Mouse (Mus musculus) heart, adult 2 months (tissue): ENCODE measurements around the gene Eps8l2. TPM values are rescaled to one million over a fixed set of nuclear protein-coding genes. Genes with fewer than 3 reads are reported as not detected.

Experiments used
- DNase-seq, 2 experiments: peaks; one replicate each; pipeline ENCODE4 v3.0.0; 2021
- H3K27ac ChIP-seq: fragments of 200-600 bp; 2 replicates; pipeline ENCODE4 v1.8.1; 2022
- H3K27me3 ChIP-seq: fragments of 200-500 bp; 2 replicates; pipeline ENCODE4 v1.6.1; 2012; ENCODE audit warnings: mild to moderate bottlenecking, low read length, inconsistent platforms, mixed read lengths; ENCODE audit not compliant: control insufficient read depth, insufficient read depth
- H3K36me3 ChIP-seq: fragments of 200-500 bp; 2 replicates; pipeline ENCODE4 v1.6.1; 2012; ENCODE audit warnings: low read length, inconsistent platforms; ENCODE audit not compliant: control insufficient read depth, insufficient read depth
- H3K4me1 ChIP-seq: fragments of 200-500 bp; 2 replicates; pipeline ENCODE4 v1.6.1; 2011; ENCODE audit warnings: low read length; ENCODE audit not compliant: control insufficient read depth, insufficient read depth
- H3K4me3 ChIP-seq: fragments of 200-600 bp; 2 replicates; pipeline ENCODE4 v1.8.1; 2022
- H3K79me2 ChIP-seq: fragments of 200-500 bp; replicated peaks from 2 replicates; pipeline ENCODE4 v1.6.1; 2012; ENCODE audit warnings: mild to moderate bottlenecking, inconsistent platforms, low read length, moderate library complexity, mixed read lengths; ENCODE audit not compliant: control insufficient read depth, insufficient read depth
- H3K9ac ChIP-seq: fragments of 200-500 bp; 2 replicates; pipeline ENCODE4 v1.6.1; 2012; ENCODE audit warnings: low read depth, mild to moderate bottlenecking, control low read depth, inconsistent platforms, low read length, mixed read lengths
- CTCF ChIP-seq: fragments of 200-600 bp; IDR thresholded peaks from 2 replicates; pipeline ENCODE4 v1.8.1; 2022; ENCODE audit warnings: antibody characterized with exemption, mild to moderate bottlenecking, moderate library complexity
- EP300 ChIP-seq: fragments of 200-500 bp; IDR thresholded peaks from 2 replicates; pipeline ENCODE4 v1.6.1; 2011; ENCODE audit warnings: low read depth, low read length, control low read depth; ENCODE audit not compliant: insufficient read depth
- POLR2A ChIP-seq: fragments of 200-500 bp; IDR thresholded peaks from 2 replicates; pipeline ENCODE4 v1.6.1; 2011; ENCODE audit warnings: mild to moderate bottlenecking, low read depth, low read length, control low read depth; ENCODE audit not compliant: insufficient read depth
- WGBS: fragments of 180-500 bp; shearing (Covaris S2); methylation state at CpG from one replicate; pipeline ENCODE4 v1.1.7; 2018; 5-methylcytosine and 5-hydroxymethylcytosine counted together
- intact Hi-C: fragments of 180-260 bp; cut with DNase I; formaldehyde crosslinking; loops from one replicate; pipeline ENCODE4 v1.15.1; 2025
- long read RNA-seq: library from polyadenylated mRNA; stranded (forward); transcript quantifications from one replicate; pipeline ENCODE4 v2.0.0, GENCODE M21; 2021
- polyA plus RNA-seq: library from polyadenylated mRNA; depleted of rRNA; stranded (reverse); fragments of >200 nt; gene quantifications from 2 replicates; pipeline ENCODE4 v1.2.3, GENCODE M21; 2012; rRNA removed
- total RNA-seq, 2 experiments: library from RNA; stranded (reverse); gene quantifications; 2 replicates each; pipeline ENCODE4 v1.2.3; 2021

Gene Eps8l2
- total RNA-seq = 1 to 10 TPM; 3.8 to 4.3 TPM
- 5.8 and 8.9 TPM in 2 replicates for polyA plus RNA-seq
- long read RNA-seq, partial matches to known transcripts = 0 of 5 reads
- long read RNA-seq, other reads (novel, unspliced or antisense) = 3 of 5 reads

DNA sequence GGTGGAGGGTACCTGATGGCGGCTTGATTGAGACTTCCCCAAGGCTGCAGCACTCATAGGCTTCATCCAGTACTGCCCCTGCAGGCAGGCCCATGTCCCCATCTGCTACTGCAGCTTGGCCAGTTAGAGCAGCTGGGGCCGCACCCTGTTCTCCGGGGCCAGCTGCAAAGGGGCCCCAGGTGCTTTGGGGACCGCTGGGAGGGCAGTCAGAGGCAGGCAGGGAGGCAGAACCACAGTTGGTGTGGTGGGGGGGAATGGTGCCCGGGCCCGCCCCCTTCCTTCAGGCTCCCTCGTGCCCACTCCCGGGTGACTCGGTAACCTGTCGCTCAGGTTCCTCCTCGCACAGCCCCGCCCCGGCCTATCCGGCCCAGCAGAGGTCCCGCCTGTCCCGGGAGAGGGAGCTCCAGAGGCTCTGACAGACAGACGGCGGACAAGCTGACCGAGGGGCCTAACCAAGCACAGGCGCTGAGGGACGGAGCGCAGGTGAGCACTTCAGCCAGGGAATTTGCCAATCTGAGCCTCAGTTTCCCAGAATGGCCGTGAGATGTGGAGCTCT is at the start of gene Eps8l2:
TSS of gene Eps8l2 (plus strand) at position 305 of the 556 bp plus-strand sequence.
- Histone ChIP-seq H3K27ac (peak within 1 kb of the TSS; percentile 54), H3K9ac (peak within 1 kb of the TSS; percentile 43), H3K36me3 (no peaks in the 10 kb centered on the region), H3K27me3 (no peaks in the 10 kb centered on the region), H3K79me2 (no peaks in the 10 kb centered on the region), H3K4me3 (peak within 1 kb of the TSS; percentile 33), H3K4me1 (peaks cover 5% of the 10 kb centered on the region)
- intact Hi-C loops = no loop called here
- WGBS = 11% methylated on average over 23 of the region's 23 CpGs
- peak in 1 of 2 experiments; percentile 37 for DNase-seq
- TF ChIP-seq EP300 = no peak
- TF ChIP-seq POLR2A = no peak
- TF ChIP-seq CTCF = peak; percentile 41

GRCm38 (mm10) chr7:141291921-141292582 is 46.6 kb upstream of the Eps8l2 start, which contains the start of gene Drd4:
Gene Drd4 (plus strand): TSS chr7:141292006.
- Histone ChIP-seq H3K4me1 (peaks cover 4% of the 10 kb centered on the region), H3K27ac (no peak within 1 kb of the TSS), H3K9ac (peak within 1 kb of the TSS; percentile 29; the same call in 1 of the 2 replicates), H3K27me3 (peaks cover 16% of the 10 kb centered on the region), H3K79me2 (no peaks in the 10 kb centered on the region), H3K4me3 (no peak within 1 kb of the TSS), H3K36me3 (no peaks in the 10 kb centered on the region)
- DNase-seq = no peak
- 6% methylated on average over 44 of the region's 46 CpGs for WGBS
- intact Hi-C loops = no loop called here
- TF ChIP-seq EP300 = no peak
- TF ChIP-seq POLR2A = no peak
- TF ChIP-seq CTCF = no peak

DNA sequence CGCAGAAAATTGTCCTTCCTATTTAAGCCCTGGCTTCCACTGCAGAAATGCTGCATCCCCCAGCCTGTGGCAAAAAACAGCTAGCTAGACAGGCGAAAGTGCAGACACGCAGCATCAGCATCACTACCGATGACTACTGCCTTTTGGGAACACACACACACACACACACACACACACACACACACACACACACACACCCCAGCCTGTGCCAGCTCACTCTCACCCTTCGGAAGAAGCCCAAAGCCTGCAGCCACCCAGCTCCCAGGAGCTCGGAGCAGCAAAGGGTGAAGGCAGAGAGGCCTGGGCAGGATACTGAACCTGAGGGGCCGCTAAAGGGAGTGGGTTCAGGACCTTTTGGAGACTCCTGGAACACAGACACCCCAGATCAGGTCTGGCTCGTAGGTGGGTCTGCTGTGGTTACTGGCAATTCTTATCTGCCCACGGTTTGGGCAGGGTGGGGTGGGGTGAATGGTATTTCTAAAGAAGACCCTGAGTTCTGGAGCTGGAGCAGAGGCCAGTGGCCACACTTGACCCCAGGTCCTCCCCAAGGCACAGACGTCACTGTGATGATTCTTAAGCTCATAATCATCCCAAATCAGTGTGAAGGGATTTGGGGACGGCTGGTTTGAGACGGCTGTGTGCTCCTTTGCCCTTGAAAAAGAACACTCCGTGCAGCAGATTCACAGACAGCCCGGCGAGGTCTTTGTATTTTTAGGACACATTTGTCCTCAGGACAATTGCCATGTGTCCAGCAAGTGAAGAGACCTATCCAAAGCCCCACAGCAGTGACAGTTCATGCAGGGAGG is 45.9 kb upstream of the Eps8l2 start:
- intact Hi-C loops = no loop called here
- DNase-seq = no peak
- Histone ChIP-seq H3K27ac (no peak overlapping the region), H3K27me3 (peaks cover 16% of the 10 kb centered on the region), H3K79me2 (no peaks in the 10 kb centered on the region), H3K36me3 (no peaks in the 10 kb centered on the region), H3K9ac (no peak overlapping the region), H3K4me3 (no peak overlapping the region), H3K4me1 (peaks cover 4% of the 10 kb centered on the region)
- WGBS = 56% methylated on average over 15 of the region's 15 CpGs
- TF ChIP-seq EP300 = no peak

DNA sequence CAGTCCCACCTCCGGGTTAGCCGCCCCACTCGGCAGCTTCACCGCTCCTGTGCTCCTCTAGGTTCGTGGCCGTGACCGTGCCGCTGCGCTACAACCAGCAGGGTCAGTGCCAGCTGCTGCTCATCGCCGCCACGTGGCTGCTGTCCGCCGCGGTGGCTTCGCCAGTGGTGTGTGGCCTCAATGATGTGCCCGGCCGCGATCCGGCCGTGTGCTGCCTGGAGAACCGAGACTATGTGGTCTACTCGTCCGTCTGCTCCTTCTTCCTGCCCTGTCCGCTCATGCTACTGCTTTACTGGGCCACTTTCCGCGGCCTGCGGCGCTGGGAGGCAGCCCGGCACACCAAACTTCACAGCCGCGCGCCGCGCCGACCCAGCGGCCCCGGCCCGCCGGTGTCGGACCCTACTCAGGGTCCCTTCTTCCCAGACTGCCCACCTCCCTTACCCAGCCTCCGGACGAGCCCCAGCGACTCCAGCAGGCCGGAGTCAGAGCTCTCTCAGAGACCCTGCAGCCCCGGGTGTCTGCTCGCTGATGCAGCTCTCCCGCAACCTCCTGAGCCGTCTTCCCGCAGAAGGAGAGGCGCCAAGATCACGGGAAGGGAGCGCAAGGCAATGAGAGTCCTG is 44.7 kb upstream of the Eps8l2 start:
- no peak overlapping the region for H3K27ac ChIP-seq
- no peaks in the 10 kb centered on the region for H3K36me3 ChIP-seq
- DNase-seq = peak; percentile 36 to 46
- intact Hi-C loops = no loop called here
- no peak overlapping the region; the same call in 1 of the 2 replicates for H3K4me3 ChIP-seq
- H3K79me2 ChIP-seq = no peaks in the 10 kb centered on the region
- peaks cover 4% of the 10 kb centered on the region for H3K4me1 ChIP-seq
- H3K27me3 ChIP-seq = peaks cover 16% of the 10 kb centered on the region
- 1% methylated on average over 53 of the region's 53 CpGs for WGBS
- peak overlapping the region; percentile 7 for H3K9ac ChIP-seq
- no peak for TF ChIP-seq POLR2A
- TF ChIP-seq EP300 = no peak
- 0 out of 2 replicates have a peak, but pooled peaks have one; percentile 19 for TF ChIP-seq CTCF

DNA sequence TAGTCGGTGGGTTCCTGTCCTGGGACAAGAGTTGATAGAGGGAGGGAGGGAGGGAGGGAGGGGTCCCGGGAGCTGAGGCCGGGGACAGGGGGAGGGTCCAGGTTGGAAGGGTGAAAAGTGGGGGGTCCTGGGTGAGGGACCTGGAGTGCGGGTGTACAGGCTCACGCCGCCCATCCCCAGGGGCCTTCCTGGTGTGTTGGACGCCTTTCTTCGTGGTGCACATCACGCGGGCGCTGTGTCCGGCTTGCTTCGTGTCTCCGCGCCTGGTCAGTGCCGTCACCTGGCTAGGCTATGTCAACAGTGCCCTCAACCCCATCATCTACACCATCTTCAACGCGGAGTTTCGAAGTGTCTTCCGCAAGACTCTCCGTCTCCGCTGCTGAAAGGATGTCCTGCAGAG is 44.2 kb upstream of the Eps8l2 start:
- no peak overlapping the region for H3K4me3 ChIP-seq
- no peaks in the 10 kb centered on the region for H3K79me2 ChIP-seq
- no peaks in the 10 kb centered on the region for H3K36me3 ChIP-seq
- H3K9ac ChIP-seq = no peak overlapping the region
- peaks cover 16% of the 10 kb centered on the region for H3K27me3 ChIP-seq
- TF ChIP-seq CTCF (no peak), POLR2A (no peak), EP300 (no peak)
- DNase-seq = no peak
- H3K27ac ChIP-seq = no peak overlapping the region
- WGBS = 10% methylated on average over 22 of the region's 22 CpGs
- H3K4me1 ChIP-seq = peaks cover 4% of the 10 kb centered on the region
- intact Hi-C loops = no loop called here
